Mouse (Mus musculus) bone marrow, adult 2 months (tissue): ENCODE results near the gene Prima1.

Source experiments
- CTCF ChIP-seq: fragments of 200-500 bp; IDR thresholded peaks from 2 replicates; pipeline ENCODE4 v1.5.1; 2011; ENCODE audit warnings: low read length, control low read depth; ENCODE audit not compliant: control insufficient read depth, insufficient read depth
- POLR2A ChIP-seq: fragments of 200-500 bp; IDR thresholded peaks from 2 replicates; pipeline ENCODE4 v1.6.1; 2011; ENCODE audit warnings: low read depth, mild to moderate bottlenecking, control low read depth, low read length, borderline replicate concordance; ENCODE audit not compliant: control insufficient read depth

GRCm38 (mm10) chr12:103183057-103183456, 58.9 kb downstream of the Prima1 start:
- no peak for TF ChIP-seq CTCF
- TF ChIP-seq POLR2A: no peak
